Mouse (Mus musculus): ENCODE measurements around the gene Snx1.
A peak's percentile ranks its signal among the peaks of the same experiment; 100 is the strongest.

Snx1 gene

GRCm38 (mm10) chr9:66087062-66087461 is 39.3 kb downstream of the Snx1 start:
- DNase-seq: no peak

- DNase-seq: no peak
These were observed 42.2 kb downstream of the Snx1 start for GRCm38 (mm10) chr9:66084171-66084570.

- no peak for DNase-seq
These were observed 44.4 kb downstream of the Snx1 start for GRCm38 (mm10) chr9:66081999-66082398.

GRCm38 (mm10) chr9:66080804-66081459 is 45.5 kb downstream of the Snx1 start:
- DNase-seq: no peak

GRCm38 (mm10) chr9:66078493-66078892 is 47.9 kb downstream of the Snx1 start:
- DNase-seq: no peak

- DNase-seq: no peak
These were observed 48.3 kb downstream of the Snx1 start for GRCm38 (mm10) chr9:66078072-66078471.

GRCm38 (mm10) chr9:66072754-66073153 is 53.6 kb downstream of the Snx1 start:
- no peak for DNase-seq

- no peak for DNase-seq
These were observed 56.2 kb downstream of the Snx1 start for GRCm38 (mm10) chr9:66070151-66070550.

GRCm38 (mm10) chr9:66069583-66069982 is 56.8 kb downstream of the Snx1 start, which contains the start of gene Snx22:
Gene Snx22 (minus strand): TSS chr9:66069719.
- peak; percentile 89 for DNase-seq

GRCm38 (mm10) chr9:66068971-66069391 is 57.4 kb downstream of the Snx1 start:
- peak; percentile 60 for DNase-seq

- no peak for DNase-seq
These were observed 58.3 kb downstream of the Snx1 start for GRCm38 (mm10) chr9:66068056-66068455.

- DNase-seq: peak; percentile 75
These were observed 58.8 kb downstream of the Snx1 start for GRCm38 (mm10) chr9:66067542-66067941.

GRCm38 (mm10) chr9:66066791-66067190 is 59.6 kb downstream of the Snx1 start:
- no peak for DNase-seq

- DNase-seq: no peak
These were observed 62.1 kb downstream of the Snx1 start for GRCm38 (mm10) chr9:66064316-66064715.

- no peak for DNase-seq
These were observed 62.9 kb downstream of the Snx1 start for GRCm38 (mm10) chr9:66063446-66063845.

- DNase-seq: no peak
These were observed 64.7 kb downstream of the Snx1 start for GRCm38 (mm10) chr9:66061656-66062055.

- DNase-seq: no peak
These were observed 65.4 kb downstream of the Snx1 start for GRCm38 (mm10) chr9:66060986-66061385.

GRCm38 (mm10) chr9:66060308-66060647 is 66.1 kb downstream of the Snx1 start:
- no peak for DNase-seq

GRCm38 (mm10) chr9:66059583-66060307 is 66.6 kb downstream of the Snx1 start, which contains the start of gene Ppib:
Gene Ppib (plus strand): TSS chr9:66060222.
- peak; percentile 99 for DNase-seq

- no peak for DNase-seq
These were observed 72.8 kb downstream of the Snx1 start for GRCm38 (mm10) chr9:66053620-66054019.

GRCm38 (mm10) chr9:66052731-66053130 is 73.7 kb downstream of the Snx1 start:
- no peak for DNase-seq

- DNase-seq: no peak
These were observed 74.9 kb downstream of the Snx1 start for GRCm38 (mm10) chr9:66051493-66051892.

- no peak for DNase-seq
These were observed 76.3 kb downstream of the Snx1 start for GRCm38 (mm10) chr9:66049931-66050601.

- no peak for DNase-seq
These were observed 83.1 kb downstream of the Snx1 start for GRCm38 (mm10) chr9:66043241-66043640.
